Mouse (Mus musculus) urinary bladder, postnatal 36 days (tissue): ENCODE data around the gene Ano3.

Experiments
- DNase-seq, 2 experiments: peaks; one replicate each; pipeline ENCODE4 v3.0.0; 2022; ENCODE audit warnings: low spot score in 2 of 2, mixed read lengths in 1 of 2

The Ano3 gene

GRCm38 (mm10) chr2:110806302-110807093 is 144.2 kb downstream of the Ano3 start:
- no peak for DNase-seq

- DNase-seq: no peak
Observed at GRCm38 (mm10) chr2:110795928-110796327, 154.8 kb downstream of the Ano3 start.

- no peak for DNase-seq
Observed at GRCm38 (mm10) chr2:110795433-110795832, 155.3 kb downstream of the Ano3 start.

- DNase-seq: no peak
Observed at GRCm38 (mm10) chr2:110787396-110787795, 163.3 kb downstream of the Ano3 start.

- DNase-seq: no peak
Observed at GRCm38 (mm10) chr2:110759434-110759833, 191.3 kb downstream of the Ano3 start.

- no peak for DNase-seq
Observed at GRCm38 (mm10) chr2:110757556-110757955, 193.2 kb downstream of the Ano3 start.

- DNase-seq: no peak
Observed at GRCm38 (mm10) chr2:110740493-110740892, 210.2 kb downstream of the Ano3 start.

- no peak for DNase-seq
Observed at GRCm38 (mm10) chr2:110739781-110740180, 210.9 kb downstream of the Ano3 start.

- DNase-seq: no peak
Observed at GRCm38 (mm10) chr2:110737981-110738380, 212.7 kb downstream of the Ano3 start.

GRCm38 (mm10) chr2:110737236-110737635 is 213.5 kb downstream of the Ano3 start:
- DNase-seq: no peak

- DNase-seq: no peak
Observed at GRCm38 (mm10) chr2:110726106-110726505, 224.6 kb downstream of the Ano3 start.

- DNase-seq: no peak
Observed at GRCm38 (mm10) chr2:110722208-110722607, 228.5 kb downstream of the Ano3 start.

GRCm38 (mm10) chr2:110721290-110721753 is 229.4 kb downstream of the Ano3 start, which contains the start of gene Muc15:
Gene Muc15 (plus strand): TSS chr2:110721340.
- peak; percentile 16 to 18 for DNase-seq

GRCm38 (mm10) chr2:110719051-110719450 is 231.7 kb downstream of the Ano3 start:
- DNase-seq: no peak

- DNase-seq: peak; percentile 31 to 58
Observed at GRCm38 (mm10) chr2:110710055-110710720, 240.5 kb downstream of the Ano3 start.

GRCm38 (mm10) chr2:110709436-110709835 is 241.3 kb downstream of the Ano3 start:
- DNase-seq: no peak

GRCm38 (mm10) chr2:110671071-110671624 is 279.6 kb downstream of the Ano3 start:
- DNase-seq: no peak

- DNase-seq: no peak
Observed at GRCm38 (mm10) chr2:110663329-110663728, 287.4 kb downstream of the Ano3 start.

GRCm38 (mm10) chr2:110644846-110645245 is 305.9 kb downstream of the Ano3 start:
- DNase-seq: no peak

- DNase-seq: no peak
Observed at GRCm38 (mm10) chr2:110644358-110644757, 306.4 kb downstream of the Ano3 start.
